In the genomic region with DNA sequence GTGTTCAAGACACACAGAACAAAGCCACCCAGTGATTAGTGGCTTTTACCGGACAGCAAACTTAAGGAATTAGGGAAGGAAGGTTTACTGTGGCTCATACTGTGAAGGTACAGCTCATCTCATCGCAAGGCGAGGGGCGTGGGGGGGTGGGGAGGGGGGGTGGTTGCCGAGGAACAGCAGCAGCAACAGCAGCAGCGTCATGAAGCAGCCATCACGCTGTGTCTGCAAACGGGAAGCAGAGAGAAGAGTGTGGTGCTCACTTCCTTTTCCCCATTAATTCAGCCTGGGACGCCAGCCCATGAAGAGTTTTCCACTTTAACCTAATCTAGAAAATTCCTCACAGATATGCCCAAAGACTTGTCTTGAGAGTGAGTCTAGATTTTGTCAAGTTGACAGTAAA, we compare ENCODE assay signal across 27 mouse cellular contexts. TPM values are rescaled to one million over a fixed set of nuclear protein-coding genes. Genes with fewer than 3 reads are reported as not detected.
"Had no signal": no experiment of that assay in that cellular context is flagged by ENCODE, and none has a peak within 500 bp of the region (broad histone marks: within the 10 kb centered on the region; RNA-seq: fewer than 3 reads in every experiment).

No protein-coding gene starts in this region.

- ATAC-seq: liver, embryonic 12.5 days; liver, postnatal 0 days; lung, postnatal 0 days; midbrain, embryonic 13.5 days; midbrain, embryonic 15.5 days; midbrain, embryonic 16.5 days had no signal

- DNase-seq: left cerebral cortex, postnatal 4 days; liver; liver, embryonic 13.5 days; liver, postnatal 0 days; lung, adult 18-20 months; lung, adult 2 months; lung, embryonic 14.5 days; lung, postnatal 10 days; lung, postnatal 14 days; lung, postnatal 36 days; lung, postnatal 4 days; midbrain, embryonic 14.5 days had no signal

RNA-seq across cellular contexts. Expression of gene Olfr222, which starts 13.2 kb away (rescaled TPM):
- total RNA-seq: left cerebral cortex, adult 2 months; left cerebral cortex, adult 8-10 months; left cerebral cortex, postnatal 10 days; left cerebral cortex, postnatal 14 days; left cerebral cortex, postnatal 25 days; left cerebral cortex, postnatal 36 days; left cerebral cortex, postnatal 4 days; liver, adult 2 months; megakaryocyte progenitor cell, adult 5-6 weeks; megakaryocyte-erythroid progenitor cell, adult 5-6 weeks; midbrain, postnatal 0 days had no signal

RNA-seq across cellular contexts. Expression of gene Nlrp3, which starts 21.5 kb away (rescaled TPM):
- total RNA-seq: megakaryocyte-erythroid progenitor cell, adult 5-6 weeks had no signal

RNA-seq across cellular contexts. Expression of gene Olfr223, which starts 30.3 kb away (rescaled TPM):
- total RNA-seq: left cerebral cortex, adult 2 months; left cerebral cortex, adult 8-10 months; left cerebral cortex, postnatal 10 days; left cerebral cortex, postnatal 14 days; left cerebral cortex, postnatal 25 days; left cerebral cortex, postnatal 36 days; left cerebral cortex, postnatal 4 days; liver, adult 2 months; megakaryocyte progenitor cell, adult 5-6 weeks; megakaryocyte-erythroid progenitor cell, adult 5-6 weeks; midbrain, postnatal 0 days had no signal
